Mouse (Mus musculus) fat pad, adult 2 months (tissue): Measurements from ENCODE around the gene Tecpr2.

Experiments used
- DNase-seq: peaks from one replicate; pipeline ENCODE4 v3.0.0-alpha.2; 2011; ENCODE audit warnings: low read depth, low spot score; ENCODE audit errors: extremely low read depth

Tecpr2 gene

GRCm38 (mm10) chr12:110864008-110864407 is 25.1 kb upstream of the Tecpr2 start:
- DNase-seq: no peak

GRCm38 (mm10) chr12:110865571-110865970 is 23.5 kb upstream of the Tecpr2 start:
- no peak for DNase-seq

GRCm38 (mm10) chr12:110865989-110866388 is 23.1 kb upstream of the Tecpr2 start:
- DNase-seq: peak; percentile 54

GRCm38 (mm10) chr12:110870107-110870506 is 19.0 kb upstream of the Tecpr2 start:
- DNase-seq: no peak

GRCm38 (mm10) chr12:110871247-110871646 is 17.8 kb upstream of the Tecpr2 start:
- no peak for DNase-seq

GRCm38 (mm10) chr12:110875351-110875750 is 13.7 kb upstream of the Tecpr2 start:
- DNase-seq: no peak

- DNase-seq: no peak
These were observed 6.8 kb upstream of the Tecpr2 start for GRCm38 (mm10) chr12:110882291-110882690.

GRCm38 (mm10) chr12:110885251-110885650 is 3.8 kb upstream of the Tecpr2 start:
- DNase-seq: no peak

- no peak for DNase-seq
These were observed 958 bp upstream of the Tecpr2 start for GRCm38 (mm10) chr12:110888106-110888505.

GRCm38 (mm10) chr12:110888606-110889005 is 458 bp upstream of the Tecpr2 start:
- DNase-seq: no peak

GRCm38 (mm10) chr12:110891887-110892286 is 2.8 kb downstream of the Tecpr2 start:
- DNase-seq: no peak

- DNase-seq: no peak
These were observed 13.0 kb downstream of the Tecpr2 start for GRCm38 (mm10) chr12:110902106-110902505.

- DNase-seq: no peak
These were observed 14.5 kb downstream of the Tecpr2 start for GRCm38 (mm10) chr12:110903536-110903935.

- DNase-seq: no peak
These were observed 18.8 kb downstream of the Tecpr2 start for GRCm38 (mm10) chr12:110907845-110908244.

GRCm38 (mm10) chr12:110909962-110910361 is 20.9 kb downstream of the Tecpr2 start:
- DNase-seq: no peak

- DNase-seq: no peak
These were observed 26.7 kb downstream of the Tecpr2 start for GRCm38 (mm10) chr12:110915761-110916160.

- no peak for DNase-seq
These were observed 31.2 kb downstream of the Tecpr2 start for GRCm38 (mm10) chr12:110920254-110920653.

- no peak for DNase-seq
These were observed 32.5 kb downstream of the Tecpr2 start for GRCm38 (mm10) chr12:110921572-110921971.

- no peak for DNase-seq
These were observed 43.8 kb downstream of the Tecpr2 start for GRCm38 (mm10) chr12:110932820-110933219.

- DNase-seq: no peak
These were observed 47.0 kb downstream of the Tecpr2 start for GRCm38 (mm10) chr12:110935983-110936620.

GRCm38 (mm10) chr12:110937496-110937895 is 48.4 kb downstream of the Tecpr2 start:
- no peak for DNase-seq

- no peak for DNase-seq
These were observed 50.3 kb downstream of the Tecpr2 start for GRCm38 (mm10) chr12:110939385-110939784.

- DNase-seq: no peak
These were observed 51.8 kb downstream of the Tecpr2 start for GRCm38 (mm10) chr12:110940869-110941268.
